Comparison of ENCODE assay signal across 11 mouse cellular contexts in the genomic region with DNA sequence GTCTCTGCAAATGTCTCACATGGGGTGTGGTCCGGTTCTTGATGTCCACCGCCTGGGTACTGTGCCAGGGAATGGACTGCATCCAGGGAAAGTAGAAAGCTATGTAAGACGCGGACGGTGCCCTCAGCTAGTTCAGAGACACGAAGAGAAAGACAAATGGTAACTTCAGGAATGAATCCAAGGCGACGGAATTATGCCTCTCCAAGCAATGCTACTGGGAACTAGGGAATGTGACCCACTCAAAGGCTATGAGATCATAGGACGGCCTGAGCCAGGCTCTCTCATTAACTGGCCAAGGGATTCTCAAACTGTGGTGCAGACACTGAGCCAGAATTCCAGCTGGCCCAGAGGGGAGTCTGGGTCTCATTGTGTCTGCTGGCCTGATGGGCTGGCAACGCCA.
DNase-seq lines count a peak whose midpoint lies in the region; ATAC-seq lines count a peak whose summit lies in the region.
"Had no signal": no experiment of that assay in that cellular context is flagged by ENCODE, and none has a peak within 500 bp of the region (broad histone marks: within the 10 kb centered on the region; RNA-seq: fewer than 3 reads in every experiment).

No protein-coding gene starts in this region.

- H3K9me3 ChIP-seq in heart, embryonic 10.5 days = no peaks in the 10 kb centered on the region
- no peaks in the 10 kb centered on the region for H3K9me3 ChIP-seq in forebrain, embryonic 14.5 days (replicated peaks; ENCODE audit: control insufficient read depth, low read length)
- H3K9me3 ChIP-seq in hindbrain, embryonic 16.5 days (ENCODE audit: control insufficient read depth, low read length) = no peaks in the 10 kb centered on the region
- no peaks in the 10 kb centered on the region for H3K9me3 ChIP-seq in midbrain, embryonic 14.5 days (ENCODE audit: control insufficient read depth, low read length)

- H3K27me3 ChIP-seq in heart, embryonic 10.5 days (ENCODE audit: insufficient read depth, poor library complexity, severe bottlenecking) = peaks cover 16% of the 10 kb centered on the region
- no peaks in the 10 kb centered on the region for H3K27me3 ChIP-seq in forebrain, embryonic 14.5 days (replicated peaks; ENCODE audit: control insufficient read depth, insufficient read depth, low read length)
- H3K27me3 ChIP-seq in hindbrain, embryonic 16.5 days (replicated peaks; ENCODE audit: control insufficient read depth, insufficient read depth, low read length) = no peaks in the 10 kb centered on the region
- H3K27me3 ChIP-seq in midbrain, embryonic 14.5 days (ENCODE audit: control insufficient read depth, insufficient read depth, low read length) = no peaks in the 10 kb centered on the region
- H3K27me3 ChIP-seq: CH12.LX had no signal

- H3K4me3 ChIP-seq in heart, embryonic 10.5 days = no peak overlapping the region
- no peak overlapping the region for H3K4me3 ChIP-seq in forebrain, embryonic 14.5 days (ENCODE audit: low read depth, low read length)
- no peak overlapping the region for H3K4me3 ChIP-seq in hindbrain, embryonic 16.5 days (ENCODE audit: low read length)
- H3K4me3 ChIP-seq in midbrain, embryonic 14.5 days (replicated peaks; ENCODE audit: low read depth, low read length) = no peak overlapping the region
- H3K4me3 ChIP-seq: erythroblast, embryonic 14.5 days had no signal

- no peak overlapping the region for H3K9ac ChIP-seq in forebrain, embryonic 14.5 days (ENCODE audit: low read length)
- no peak overlapping the region for H3K9ac ChIP-seq in hindbrain, embryonic 16.5 days (ENCODE audit: low read depth, low read length)
- no peak overlapping the region for H3K9ac ChIP-seq in midbrain, embryonic 14.5 days (replicated peaks; ENCODE audit: low read length)

- 81% methylated on average over 10 of the region's 10 CpGs for WGBS in heart, embryonic 10.5 days
- 47% methylated on average over 10 of the region's 10 CpGs for WGBS in forebrain, embryonic 14.5 days
- WGBS in hindbrain, embryonic 16.5 days = 53% methylated on average over 10 of the region's 10 CpGs
- 73% methylated on average over 10 of the region's 10 CpGs for WGBS in midbrain, embryonic 14.5 days

- peak; percentile 98 for DNase-seq in heart, adult 11 months
- DNase-seq in heart, embryonic 10.5 days (ENCODE audit: low spot score) = no peak
- DNase-seq in 3134 (ENCODE audit: extremely low read depth, insufficient read length, low spot score) = peak; percentile 13
- DNase-seq in forebrain, embryonic 14.5 days (ENCODE audit: low spot score) = peak; percentile 81
- DNase-seq in embryo, embryonic 10.5 days (ENCODE audit: low spot score) = no peak
- DNase-seq in testis, postnatal 10 days (ENCODE audit: low spot score) = no peak
- DNase-seq in midbrain, embryonic 14.5 days = no peak
- DNase-seq: adrenal gland, postnatal 25 days had no signal

- peak; percentile 62 for ATAC-seq in forebrain, embryonic 14.5 days
- peak; percentile 85 for ATAC-seq in hindbrain, embryonic 16.5 days
- no peak for ATAC-seq in midbrain, embryonic 14.5 days (ENCODE audit: low FRiP score, low TSS enrichment)

- no peak overlapping the region for H3K27ac ChIP-seq in heart, embryonic 10.5 days
- no peak overlapping the region for H3K27ac ChIP-seq in forebrain, embryonic 14.5 days (ENCODE audit: low read depth, low read length)
- no peak overlapping the region for H3K27ac ChIP-seq in hindbrain, embryonic 16.5 days (ENCODE audit: low read depth, low read length)
- H3K27ac ChIP-seq in midbrain, embryonic 14.5 days (replicated peaks; ENCODE audit: low read depth, low read length) = no peak overlapping the region

- H3K36me3 ChIP-seq in heart, embryonic 10.5 days = no peaks in the 10 kb centered on the region
- no peaks in the 10 kb centered on the region for H3K36me3 ChIP-seq in forebrain, embryonic 14.5 days (ENCODE audit: control insufficient read depth, insufficient read depth, low read length)
- no peaks in the 10 kb centered on the region for H3K36me3 ChIP-seq in hindbrain, embryonic 16.5 days (ENCODE audit: control insufficient read depth, insufficient read depth, low read length)
- H3K36me3 ChIP-seq in midbrain, embryonic 14.5 days (ENCODE audit: control insufficient read depth, insufficient read depth, low read length) = no peaks in the 10 kb centered on the region

- H3K4me2 ChIP-seq in forebrain, embryonic 14.5 days (ENCODE audit: low read length) = no peak overlapping the region
- no peak overlapping the region for H3K4me2 ChIP-seq in hindbrain, embryonic 16.5 days (ENCODE audit: low read length)
- no peak overlapping the region for H3K4me2 ChIP-seq in midbrain, embryonic 14.5 days (ENCODE audit: low read length)

- H3K4me1 ChIP-seq in heart, embryonic 10.5 days = peaks cover 8% of the 10 kb centered on the region; the same call in 1 of the 2 replicates
- H3K4me1 ChIP-seq in forebrain, embryonic 14.5 days (ENCODE audit: control insufficient read depth, insufficient read depth, low read length) = peaks cover 34% of the 10 kb centered on the region
- peaks cover 8% of the 10 kb centered on the region for H3K4me1 ChIP-seq in hindbrain, embryonic 16.5 days (ENCODE audit: control insufficient read depth, insufficient read depth, low read depth, low read length)
- H3K4me1 ChIP-seq in midbrain, embryonic 14.5 days (ENCODE audit: control insufficient read depth, insufficient read depth, low read length) = peaks cover 17% of the 10 kb centered on the region

Comparison
In these comparisons a context has a peak if more than half of its experiments do, and no peak if none do; other contexts are left out.
1. DNase-seq: peak in heart, adult 11 months (single experiment), 3134 (single experiment) and forebrain, embryonic 14.5 days (single experiment); none in heart, embryonic 10.5 days (single experiment), embryo, embryonic 10.5 days (single experiment), testis, postnatal 10 days (single experiment) and midbrain, embryonic 14.5 days (single experiment).